Mouse (Mus musculus): ENCODE measurements at regions not wholly inside any gene's neighbourhood (a gene's known extent, or its start where the extent isn't known, plus 50 kb on each side); places are given as distances from the start of the nearest gene placed in this dataset.

- no peaks in the 10 kb centered on the region for H3K27me3 ChIP-seq (ENCODE audit: insufficient read depth, low read length)
- 81% methylated on average over 5 of the region's 5 CpGs for WGBS
- H3K27ac ChIP-seq (ENCODE audit: low read length): no peak overlapping the region
- no peak overlapping the region for H3K4me3 ChIP-seq (ENCODE audit: low read length)
- H3K4me2 ChIP-seq (replicated peaks; ENCODE audit: low read depth, low read length): no peak overlapping the region
- no peaks in the 10 kb centered on the region for H3K9me3 ChIP-seq (ENCODE audit: low read length)
- no peak for ATAC-seq (ENCODE audit: low FRiP score, low TSS enrichment)
- no peaks in the 10 kb centered on the region for H3K4me1 ChIP-seq (ENCODE audit: insufficient read depth, low read length)
- H3K36me3 ChIP-seq (ENCODE audit: insufficient read depth, low read length): no peaks in the 10 kb centered on the region
- no peak overlapping the region for H3K9ac ChIP-seq (replicated peaks; ENCODE audit: low read length)
Observed at GRCm38 (mm10) chr14:104216965-104217364, 250.8 kb downstream of the Pou4f1 start.

DNA sequence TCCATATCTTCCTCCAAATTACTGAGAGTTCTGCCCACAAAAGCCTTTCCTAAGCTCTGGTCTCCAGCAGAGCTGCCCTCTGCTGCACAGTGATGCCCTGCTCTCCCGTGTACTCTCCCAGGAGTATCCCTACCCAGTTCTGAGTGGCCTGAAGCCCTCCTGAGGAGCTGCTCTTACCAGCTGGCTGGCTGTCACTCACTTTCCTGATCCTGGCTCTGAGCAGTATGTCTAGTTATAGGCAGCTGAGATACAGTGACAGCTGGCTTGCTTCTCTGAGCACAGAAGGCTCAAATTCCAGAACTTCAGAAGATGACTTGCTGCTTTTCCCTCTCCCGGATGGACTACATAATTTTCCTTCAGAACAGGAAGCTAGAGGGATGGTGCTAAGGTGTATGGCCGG lies 257.1 kb downstream of the Pou4f1 start:
- no peak overlapping the region for H3K9ac ChIP-seq (replicated peaks; ENCODE audit: low read length)
- H3K4me2 ChIP-seq (replicated peaks; ENCODE audit: low read depth, low read length): no peak overlapping the region
- no peaks in the 10 kb centered on the region for H3K27me3 ChIP-seq (ENCODE audit: insufficient read depth, low read length)
- ATAC-seq (ENCODE audit: low FRiP score, low TSS enrichment): peak; percentile 29; the same call in 1 of the 2 replicates
- no peaks in the 10 kb centered on the region for H3K36me3 ChIP-seq (ENCODE audit: insufficient read depth, low read length)
- H3K4me3 ChIP-seq (ENCODE audit: low read length): no peak overlapping the region
- no peaks in the 10 kb centered on the region for H3K4me1 ChIP-seq (ENCODE audit: insufficient read depth, low read length)
- no peaks in the 10 kb centered on the region for H3K9me3 ChIP-seq (ENCODE audit: low read length)
- 38% methylated on average over 3 of the region's 3 CpGs for WGBS
- H3K27ac ChIP-seq (ENCODE audit: low read length): no peak overlapping the region

DNA sequence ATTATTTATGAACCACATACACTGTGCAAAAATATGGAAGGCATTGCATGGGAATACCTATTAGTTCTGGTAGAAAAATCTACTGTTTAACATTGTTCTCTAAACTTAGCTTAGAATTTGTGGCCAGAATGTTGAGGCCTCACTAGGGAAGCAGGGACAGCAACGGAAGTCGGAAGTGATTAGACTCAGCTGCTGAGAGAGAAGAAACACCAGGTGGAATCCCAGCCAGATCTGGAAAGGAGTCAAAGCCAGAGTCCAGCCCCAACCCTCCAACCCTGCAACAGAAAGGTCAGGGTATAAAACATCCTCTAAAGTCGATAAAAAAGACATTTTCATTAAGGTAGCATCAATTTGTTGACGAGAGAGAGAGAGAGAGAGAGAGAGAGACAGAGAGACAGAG lies 258.9 kb downstream of the Pou4f1 start:
- Histone ChIP-seq H3K4me1 (ENCODE audit: insufficient read depth, low read length) (no peaks in the 10 kb centered on the region), H3K27me3 (ENCODE audit: insufficient read depth, low read length) (no peaks in the 10 kb centered on the region), H3K27ac (ENCODE audit: low read length) (0 out of 2 replicates have a peak overlapping the region, but pooled peaks have one; percentile 1), H3K36me3 (ENCODE audit: insufficient read depth, low read length) (no peaks in the 10 kb centered on the region), H3K4me3 (ENCODE audit: low read length) (no peak overlapping the region), H3K9me3 (ENCODE audit: low read length) (no peaks in the 10 kb centered on the region), H3K4me2 (replicated peaks; ENCODE audit: low read depth, low read length) (no peak overlapping the region), H3K9ac (replicated peaks; ENCODE audit: low read length) (no peak overlapping the region)
- peak; percentile 75; the same call in 1 of the 2 replicates for ATAC-seq (ENCODE audit: low FRiP score, low TSS enrichment)
- 61% methylated on average over 4 of the region's 4 CpGs for WGBS

- Histone ChIP-seq H3K36me3 (ENCODE audit: insufficient read depth, low read length) (no peaks in the 10 kb centered on the region), H3K9me3 (ENCODE audit: low read length) (no peaks in the 10 kb centered on the region), H3K9ac (replicated peaks; ENCODE audit: low read length) (no peak overlapping the region), H3K4me2 (replicated peaks; ENCODE audit: low read depth, low read length) (no peak overlapping the region), H3K27me3 (ENCODE audit: insufficient read depth, low read length) (no peaks in the 10 kb centered on the region), H3K27ac (ENCODE audit: low read length) (peak overlapping the region; percentile 1; the same call in 1 of the 2 replicates), H3K4me3 (ENCODE audit: low read length) (no peak overlapping the region), H3K4me1 (ENCODE audit: insufficient read depth, low read length) (no peaks in the 10 kb centered on the region)
- WGBS: 62% methylated on average over 7 of the region's 7 CpGs
- peak; percentile 53; the same call in 1 of the 2 replicates for ATAC-seq (ENCODE audit: low FRiP score, low TSS enrichment)
Observed at GRCm38 (mm10) chr14:104208040-104208816, 259.6 kb downstream of the Pou4f1 start.

DNA sequence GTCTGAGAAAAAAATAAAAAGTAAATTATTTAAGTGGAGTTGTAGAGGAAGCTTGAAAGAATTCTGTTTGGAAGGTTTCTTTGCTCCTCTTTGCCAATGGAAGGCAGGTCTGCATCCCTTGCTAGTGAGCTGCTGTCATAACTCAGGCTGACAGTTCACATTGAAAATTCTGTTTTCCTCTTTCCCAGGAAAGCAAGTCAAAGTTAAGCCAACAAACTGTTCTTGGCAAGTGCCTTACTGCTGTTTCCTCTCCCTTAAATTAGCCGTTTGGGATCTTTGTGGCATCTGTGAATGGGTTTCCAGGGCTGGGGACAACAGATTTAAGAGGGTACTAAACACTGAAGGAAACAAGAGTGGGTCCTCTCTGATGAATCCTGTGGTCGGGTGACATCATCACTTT lies 261.2 kb downstream of the Pou4f1 start:
- Histone ChIP-seq H3K4me3 (ENCODE audit: low read length) (no peak overlapping the region), H3K27ac (ENCODE audit: low read length) (no peak overlapping the region), H3K36me3 (ENCODE audit: insufficient read depth, low read length) (no peaks in the 10 kb centered on the region), H3K4me2 (replicated peaks; ENCODE audit: low read depth, low read length) (no peak overlapping the region), H3K4me1 (ENCODE audit: insufficient read depth, low read length) (no peaks in the 10 kb centered on the region), H3K9ac (replicated peaks; ENCODE audit: low read length) (no peak overlapping the region), H3K9me3 (ENCODE audit: low read length) (no peaks in the 10 kb centered on the region), H3K27me3 (ENCODE audit: insufficient read depth, low read length) (no peaks in the 10 kb centered on the region)
- no peak for ATAC-seq (ENCODE audit: low FRiP score, low TSS enrichment)
- 31% methylated on average over 2 of the region's 2 CpGs for WGBS

GRCm38 (mm10) chr14:104203239-104203986 lies 264.4 kb downstream of the Pou4f1 start:
- no peaks in the 10 kb centered on the region for H3K9me3 ChIP-seq (ENCODE audit: low read length)
- no peaks in the 10 kb centered on the region for H3K27me3 ChIP-seq (ENCODE audit: insufficient read depth, low read length)
- peak; percentile 31; the same call in 1 of the 2 replicates for ATAC-seq (ENCODE audit: low FRiP score, low TSS enrichment)
- H3K36me3 ChIP-seq (ENCODE audit: insufficient read depth, low read length): no peaks in the 10 kb centered on the region
- H3K27ac ChIP-seq (ENCODE audit: low read length): no peak overlapping the region
- H3K4me3 ChIP-seq (ENCODE audit: low read length): no peak overlapping the region
- no peaks in the 10 kb centered on the region for H3K4me1 ChIP-seq (ENCODE audit: insufficient read depth, low read length)
- no peak overlapping the region for H3K9ac ChIP-seq (replicated peaks; ENCODE audit: low read length)
- no peak overlapping the region for H3K4me2 ChIP-seq (replicated peaks; ENCODE audit: low read depth, low read length)
- WGBS: 69% methylated on average over 17 of the region's 17 CpGs

DNA sequence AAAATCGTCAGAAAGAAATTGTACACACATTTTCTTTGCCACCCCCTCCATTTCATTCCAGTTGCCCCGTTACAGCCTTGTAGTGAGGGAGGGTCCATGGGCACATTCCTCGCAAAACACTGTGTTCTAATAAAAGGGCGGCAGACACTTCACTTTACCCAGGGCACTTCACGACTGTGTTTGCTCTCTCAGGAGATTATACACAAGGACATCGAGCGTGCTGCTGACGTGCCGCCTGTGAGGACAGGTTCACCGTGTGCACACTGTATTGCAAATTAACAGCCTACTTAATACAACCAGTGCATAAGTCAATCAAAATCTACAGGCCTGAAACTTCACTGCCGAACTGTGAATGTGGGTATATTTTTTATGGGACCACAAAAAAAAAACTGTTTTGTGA lies 274.6 kb downstream of the Pou4f1 start:
- no peaks in the 10 kb centered on the region for H3K4me1 ChIP-seq (ENCODE audit: insufficient read depth, low read length)
- no peak overlapping the region for H3K9ac ChIP-seq (replicated peaks; ENCODE audit: low read length)
- 77% methylated on average over 11 of the region's 11 CpGs for WGBS
- H3K4me2 ChIP-seq (replicated peaks; ENCODE audit: low read depth, low read length): no peak overlapping the region
- H3K9me3 ChIP-seq (ENCODE audit: low read length): no peaks in the 10 kb centered on the region
- no peak overlapping the region for H3K4me3 ChIP-seq (ENCODE audit: low read length)
- no peaks in the 10 kb centered on the region for H3K27me3 ChIP-seq (ENCODE audit: insufficient read depth, low read length)
- no peaks in the 10 kb centered on the region for H3K36me3 ChIP-seq (ENCODE audit: insufficient read depth, low read length)
- no peak for ATAC-seq (ENCODE audit: low FRiP score, low TSS enrichment)
- H3K27ac ChIP-seq (ENCODE audit: low read length): no peak overlapping the region

DNA sequence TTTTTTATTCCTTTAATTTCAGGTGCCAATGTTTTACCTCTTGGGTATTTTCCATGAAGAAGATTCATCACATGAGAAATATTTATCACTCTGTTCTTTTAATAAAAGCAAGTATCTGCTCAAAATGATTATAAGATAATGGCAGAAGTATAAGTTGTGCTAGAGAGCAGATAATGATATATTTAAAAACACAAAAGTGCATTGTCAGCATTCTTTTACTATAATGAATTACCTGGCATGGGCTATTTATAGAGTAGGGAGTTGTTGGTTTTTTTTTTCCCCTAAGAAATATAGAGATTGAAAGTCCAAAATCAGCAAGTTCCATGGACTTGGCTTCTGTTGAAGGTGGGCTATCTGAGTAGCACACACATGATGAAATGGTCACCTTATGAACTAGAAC lies 292.7 kb downstream of the Pou4f1 start:
- Histone ChIP-seq H3K9ac (replicated peaks; ENCODE audit: low read length) (no peak overlapping the region), H3K4me3 (ENCODE audit: low read length) (no peak overlapping the region), H3K4me2 (replicated peaks; ENCODE audit: low read depth, low read length) (no peak overlapping the region), H3K4me1 (ENCODE audit: insufficient read depth, low read length) (no peaks in the 10 kb centered on the region), H3K27me3 (ENCODE audit: insufficient read depth, low read length) (no peaks in the 10 kb centered on the region), H3K27ac (ENCODE audit: low read length) (no peak overlapping the region), H3K9me3 (ENCODE audit: low read length) (no peaks in the 10 kb centered on the region), H3K36me3 (ENCODE audit: insufficient read depth, low read length) (no peaks in the 10 kb centered on the region)
- ATAC-seq (ENCODE audit: low FRiP score, low TSS enrichment): no peak

- H3K9ac ChIP-seq (replicated peaks; ENCODE audit: low read length): no peak overlapping the region
- 63% methylated on average over 5 of the region's 5 CpGs for WGBS
- H3K27me3 ChIP-seq (ENCODE audit: insufficient read depth, low read length): no peaks in the 10 kb centered on the region
Observed at GRCm38 (mm10) chr14:104146841-104147240, 302.6 kb upstream of the Ednrb start.

DNA sequence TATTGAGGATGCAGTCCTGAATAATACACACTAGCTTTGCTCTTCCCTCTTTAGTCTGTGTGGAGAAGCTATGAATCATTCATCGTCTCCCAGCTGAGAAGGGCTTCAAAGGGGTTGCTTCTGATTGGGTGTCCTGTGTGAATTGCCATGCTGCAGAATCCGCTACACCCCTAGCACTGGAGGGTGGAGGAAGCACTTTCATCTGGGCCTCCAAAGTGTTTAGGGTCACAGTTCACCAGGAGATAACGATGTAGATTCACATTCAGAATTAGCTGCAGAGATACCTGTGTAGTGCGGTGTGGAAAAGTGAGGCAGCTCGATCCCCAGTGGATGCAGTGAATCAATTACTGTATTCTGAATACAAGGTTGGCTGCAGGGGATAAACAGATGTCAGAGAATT lies 301.2 kb upstream of the Ednrb start:
- Histone ChIP-seq H3K27ac (ENCODE audit: low read length) (no peak overlapping the region), H3K9ac (replicated peaks; ENCODE audit: low read length) (no peak overlapping the region), H3K4me2 (replicated peaks; ENCODE audit: low read depth, low read length) (no peak overlapping the region), H3K9me3 (ENCODE audit: low read length) (no peaks in the 10 kb centered on the region), H3K36me3 (ENCODE audit: insufficient read depth, low read length) (no peaks in the 10 kb centered on the region), H3K4me3 (ENCODE audit: low read length) (no peak overlapping the region), H3K27me3 (ENCODE audit: insufficient read depth, low read length) (no peaks in the 10 kb centered on the region), H3K4me1 (ENCODE audit: insufficient read depth, low read length) (no peaks in the 10 kb centered on the region)
- ATAC-seq (ENCODE audit: low FRiP score, low TSS enrichment): no peak
- 41% methylated on average over 5 of the region's 5 CpGs for WGBS

More at GRCm38 (mm10) chr14:104146841-104147240, 302.6 kb upstream of the Ednrb start:
- ATAC-seq (ENCODE audit: low FRiP score, low TSS enrichment): no peak
- H3K9me3 ChIP-seq (ENCODE audit: low read length): no peaks in the 10 kb centered on the region
- H3K36me3 ChIP-seq (ENCODE audit: insufficient read depth, low read length): no peaks in the 10 kb centered on the region
- H3K27ac ChIP-seq (ENCODE audit: low read length): no peak overlapping the region
- H3K4me2 ChIP-seq (replicated peaks; ENCODE audit: low read depth, low read length): no peak overlapping the region
- no peaks in the 10 kb centered on the region for H3K4me1 ChIP-seq (ENCODE audit: insufficient read depth, low read length)
- H3K4me3 ChIP-seq (ENCODE audit: low read length): no peak overlapping the region
